Mouse (Mus musculus) thymus, adult 18-20 months (tissue): Measurements from ENCODE around the gene Foxn1.

Experiments used
- DNase-seq, 2 experiments: peaks; one replicate each; pipeline ENCODE4 v3.0.0; 2022; ENCODE audit warnings: mixed read lengths in 2 of 2

Gene Foxn1

DNA sequence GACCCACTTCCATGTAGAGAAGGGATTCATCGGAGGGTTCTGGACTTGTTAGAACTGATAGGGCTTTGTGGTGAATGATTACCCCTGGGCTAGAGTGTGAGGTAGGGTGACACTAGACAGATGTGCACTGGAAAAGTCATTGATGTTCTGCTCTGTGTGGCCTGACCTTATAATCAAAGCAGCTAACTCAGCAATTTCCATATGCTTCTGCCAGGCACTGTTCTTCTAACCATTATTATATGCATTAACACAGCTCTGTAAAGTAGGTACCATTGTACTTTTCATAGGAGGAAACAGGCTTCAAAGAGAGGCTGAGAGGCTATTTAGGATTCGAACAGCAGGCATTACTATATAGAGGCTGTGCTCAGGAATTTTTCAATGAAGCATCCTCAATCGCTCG lies 59.1 kb downstream of the Foxn1 start:
- no peak for DNase-seq

- DNase-seq, result no peak
Measured at GRCm38 (mm10) chr11:78324965-78325364, 61.4 kb downstream of the Foxn1 start.

DNA sequence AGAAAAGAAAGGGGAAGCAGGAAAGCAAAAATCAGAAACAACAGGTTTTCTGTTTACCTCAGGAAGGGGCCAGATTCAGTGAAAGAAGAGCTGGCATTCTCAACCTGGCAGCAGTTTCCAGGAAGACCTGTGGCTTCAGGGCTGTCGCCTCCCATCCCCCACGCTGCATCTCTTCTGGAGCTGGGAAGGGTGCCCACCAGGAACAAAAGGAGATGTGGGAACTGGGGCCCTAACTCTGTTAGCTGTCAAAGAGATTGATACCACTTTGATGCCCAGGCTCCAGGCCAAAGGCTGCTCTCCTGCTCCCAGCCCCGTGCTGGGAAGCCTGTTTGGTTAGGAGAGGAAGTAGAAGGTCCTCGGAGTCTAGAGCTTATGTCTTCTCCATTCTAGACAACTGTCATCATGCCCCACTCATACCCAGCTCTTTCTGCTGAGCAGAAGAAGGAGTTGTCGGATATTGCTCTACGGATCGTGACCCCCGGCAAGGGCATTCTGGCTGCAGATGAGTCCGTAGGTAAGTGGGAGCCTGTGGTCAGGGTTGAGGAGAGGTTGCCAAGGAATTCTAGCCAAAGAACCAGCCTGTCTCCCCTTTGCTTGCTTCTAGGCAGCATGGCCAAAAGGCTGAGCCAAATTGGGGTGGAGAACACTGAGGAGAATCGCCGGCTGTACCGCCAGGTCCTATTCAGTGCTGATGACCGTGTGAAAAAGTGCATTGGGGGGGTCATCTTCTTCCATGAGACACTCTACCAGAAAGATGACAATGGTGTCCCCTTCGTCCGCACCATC lies 62.2 kb downstream of the Foxn1 start:
- no peak for DNase-seq

DNA sequence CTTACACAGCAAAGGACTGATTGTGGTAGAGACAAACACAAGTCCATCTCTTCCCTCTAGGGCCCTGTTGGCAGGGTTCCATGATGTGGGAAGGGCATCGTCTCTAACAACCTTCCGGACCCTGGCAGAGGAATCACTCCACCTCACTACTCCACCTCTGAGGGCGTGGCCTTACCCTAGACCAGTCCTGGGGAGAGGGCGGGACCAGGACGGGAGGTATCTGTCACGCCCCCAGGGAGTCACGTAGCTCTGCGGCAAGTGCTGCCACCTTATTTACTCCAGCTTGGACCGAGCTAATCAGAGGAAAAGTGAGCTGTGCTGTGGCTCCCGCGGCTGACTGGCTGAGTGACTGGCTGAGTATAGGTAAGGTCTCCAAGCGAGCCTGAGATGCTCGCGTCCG lies 63.5 kb downstream of the Foxn1 start, which contains the start of gene Aldoc:
Aldoc (plus strand) TSS at position 109 of the 400 bp plus-strand sequence.
- DNase-seq, result peak; percentile 58 to 75

- DNase-seq, result no peak
Measured at GRCm38 (mm10) chr11:78322076-78322831, 64.1 kb downstream of the Foxn1 start.

- no peak for DNase-seq
Measured at GRCm38 (mm10) chr11:78318411-78318810, 67.9 kb downstream of the Foxn1 start.

- no peak for DNase-seq
Measured at GRCm38 (mm10) chr11:78313662-78314061, 72.7 kb downstream of the Foxn1 start.

DNA sequence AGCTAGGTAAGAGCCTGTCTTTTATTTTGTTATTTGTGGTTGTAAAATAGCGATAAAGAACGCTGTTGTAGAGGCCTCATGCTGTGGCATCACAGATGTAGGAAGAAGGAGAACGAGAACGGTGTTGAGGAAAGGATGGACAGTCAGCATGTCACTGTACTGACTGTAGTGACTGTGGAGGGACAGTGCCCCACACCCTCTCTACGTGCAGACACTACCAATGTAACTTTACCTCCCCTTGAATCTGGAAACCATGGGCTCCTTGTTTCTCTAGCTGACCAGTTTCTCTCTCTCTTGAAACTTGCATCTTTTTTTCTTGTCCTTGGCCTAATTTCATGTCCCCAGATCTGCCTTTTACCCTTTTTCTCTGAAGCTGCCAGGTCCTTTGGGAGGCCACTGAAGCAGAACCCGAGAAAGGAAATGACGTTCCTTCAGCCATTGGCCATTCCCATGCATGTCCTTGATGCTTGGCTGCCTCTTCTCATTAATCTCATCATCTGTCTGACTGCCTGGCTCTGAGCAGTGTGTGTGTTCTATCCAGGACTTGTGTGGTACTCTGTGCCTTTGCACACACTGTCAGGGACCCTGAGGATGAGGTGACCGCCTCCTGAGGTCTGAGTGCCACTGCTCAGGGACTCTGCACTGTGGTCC lies 75.4 kb downstream of the Foxn1 start:
- no peak for DNase-seq
